Mouse (Mus musculus): ENCODE results near the gene Gm10974. TPM values are rescaled to one million over a fixed set of nuclear protein-coding genes. Genes with fewer than 3 reads are reported as not detected.

Gene Gm10974
- polyA plus RNA-seq, 1 experiment from 2014 or later: not detected

DNA sequence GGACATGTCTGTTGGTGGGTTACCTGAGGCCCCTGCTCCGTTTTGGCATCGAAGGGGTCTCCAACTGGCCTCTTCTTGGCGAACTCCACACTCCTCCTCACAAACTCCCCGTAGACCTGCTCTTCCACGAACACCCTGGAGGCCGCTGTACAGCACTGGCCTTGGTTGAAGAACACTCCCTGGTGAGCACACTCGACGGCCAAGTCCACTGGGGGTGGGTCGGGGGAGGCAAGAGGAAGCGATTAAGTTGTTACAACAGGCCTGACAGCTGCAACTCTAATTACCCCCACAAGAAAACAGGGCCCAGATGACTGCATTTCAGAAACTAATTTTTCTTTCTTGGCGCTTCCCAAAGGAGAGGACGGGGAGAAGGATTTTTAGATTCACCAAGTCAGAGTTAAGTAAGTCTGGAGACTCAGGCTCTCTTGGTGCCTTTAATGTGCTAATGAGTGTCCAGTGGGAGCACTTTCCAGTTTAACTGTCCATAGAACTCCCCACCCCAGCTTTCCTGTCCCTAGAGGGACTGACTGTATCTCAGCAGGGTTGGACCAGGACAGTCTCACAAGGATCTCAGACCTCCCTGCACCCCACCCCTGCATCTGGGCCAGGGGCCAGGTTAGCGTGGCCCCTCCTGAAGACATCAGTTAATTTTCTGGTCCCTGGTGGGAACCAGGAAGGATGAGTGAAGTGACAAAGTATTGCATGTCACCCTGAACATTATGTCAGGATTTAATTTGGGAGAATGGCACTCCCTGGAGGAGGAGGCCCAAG lies 40.4 kb downstream of the Gm10974 start:
- H3K9ac ChIP-seq: no peak overlapping the region
- H3K36me3 ChIP-seq: no peaks in the 10 kb centered on the region
- DNase-seq (no peak), ATAC-seq (ENCODE audit: low read depth) (no peak)
- H3K27me3 ChIP-seq: no peaks in the 10 kb centered on the region; the same call in 1 of the 2 replicates
- H3K9me3 ChIP-seq (replicated peaks): no peaks in the 10 kb centered on the region
- no peak overlapping the region for H3K4me2 ChIP-seq
- H3K4me1 ChIP-seq (replicated peaks): peaks cover 13% of the 10 kb centered on the region
- WGBS (ENCODE audit: insufficient replicate concordance): 49% methylated on average over 13 of the region's 13 CpGs
- no peak overlapping the region for H3K4me3 ChIP-seq (replicated peaks)
- H3K27ac ChIP-seq: no peak overlapping the region

DNA sequence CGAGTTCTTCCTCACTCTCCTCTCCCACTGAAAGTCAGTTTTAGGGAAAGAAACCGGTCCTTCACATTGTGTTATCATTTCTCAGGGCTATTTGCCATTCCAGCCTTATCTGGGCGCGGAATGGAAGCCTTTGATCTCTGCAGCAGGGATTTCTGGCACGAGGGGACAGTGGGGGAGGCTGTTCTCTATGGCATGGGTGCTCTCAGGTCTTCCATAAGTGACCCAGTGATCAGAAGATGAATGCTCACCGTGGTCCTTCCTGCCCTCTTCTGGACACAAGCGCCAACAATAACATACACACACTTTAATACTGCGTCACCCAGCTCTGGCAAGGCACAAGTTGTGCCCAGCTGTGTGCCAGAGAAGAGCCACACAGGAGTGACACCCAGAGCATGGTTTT lies 41.3 kb downstream of the Gm10974 start:
- no peak overlapping the region for H3K27ac ChIP-seq
- H3K9me3 ChIP-seq (replicated peaks): no peaks in the 10 kb centered on the region
- peaks cover 3% of the 10 kb centered on the region; the same call in 1 of the 2 replicates for H3K27me3 ChIP-seq
- no peak for ATAC-seq (ENCODE audit: low read depth)
- 52% methylated on average over 8 of the region's 8 CpGs for WGBS (ENCODE audit: insufficient replicate concordance)
- no peaks in the 10 kb centered on the region for H3K36me3 ChIP-seq
- no peak for DNase-seq
- H3K9ac ChIP-seq: no peak overlapping the region
- no peak overlapping the region for H3K4me3 ChIP-seq (replicated peaks)
- no peak overlapping the region for H3K4me2 ChIP-seq
- H3K4me1 ChIP-seq (replicated peaks): peaks cover 13% of the 10 kb centered on the region

DNA sequence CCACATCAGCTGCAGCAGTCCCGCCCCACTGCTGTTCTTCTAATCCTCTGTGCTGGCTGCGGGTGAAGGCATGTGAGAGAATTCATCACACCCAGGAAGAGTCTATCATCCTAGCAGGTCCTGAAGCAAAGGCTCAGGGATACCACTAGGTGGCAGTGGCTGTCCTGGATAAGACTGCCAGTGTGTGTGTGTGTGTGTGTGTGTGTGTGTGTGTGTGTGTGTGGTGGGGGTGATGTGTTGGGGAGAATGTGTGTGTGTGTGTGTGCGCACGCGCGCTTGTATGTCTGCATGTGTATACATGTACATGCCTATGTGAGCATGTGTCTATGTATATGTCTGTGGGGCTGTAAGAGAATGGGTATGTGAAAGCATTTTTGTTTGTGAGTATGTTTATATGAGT lies 43.7 kb downstream of the Gm10974 start:
- no peak overlapping the region for H3K4me2 ChIP-seq
- 0 out of 2 replicates have a peak, but pooled peaks cover 3% of the 10 kb centered on the region for H3K27me3 ChIP-seq
- ATAC-seq (ENCODE audit: low read depth): no peak
- peaks cover 13% of the 10 kb centered on the region for H3K4me1 ChIP-seq (replicated peaks)
- no peak overlapping the region for H3K9ac ChIP-seq
- 67% methylated on average over 6 of the region's 6 CpGs for WGBS (ENCODE audit: insufficient replicate concordance)
- no peak overlapping the region for H3K27ac ChIP-seq
- H3K36me3 ChIP-seq: no peaks in the 10 kb centered on the region
- no peaks in the 10 kb centered on the region for H3K9me3 ChIP-seq (replicated peaks)
- DNase-seq: no peak
- no peak overlapping the region for H3K4me3 ChIP-seq (replicated peaks)

DNA sequence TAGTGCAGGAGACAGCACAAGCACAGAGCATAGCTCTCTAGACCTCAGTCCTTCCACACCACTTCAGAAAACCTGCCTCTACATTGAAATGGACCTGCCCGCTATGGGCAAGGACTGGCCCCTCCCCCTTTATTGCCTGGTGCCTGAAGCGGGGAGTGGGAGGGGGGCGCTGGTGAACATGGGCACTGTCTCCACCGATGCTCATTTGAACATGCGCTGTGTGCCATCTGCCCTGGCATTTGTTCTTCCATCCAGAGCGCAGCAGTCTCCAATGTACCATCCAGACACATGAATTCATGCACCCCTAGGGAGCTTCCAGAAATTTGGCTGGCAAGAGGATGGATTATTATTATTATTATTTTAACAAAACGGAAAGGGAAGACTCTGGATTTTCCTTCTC lies 47.4 kb downstream of the Gm10974 start:
- H3K9me3 ChIP-seq (replicated peaks): no peaks in the 10 kb centered on the region
- no peak for DNase-seq
- H3K36me3 ChIP-seq: no peaks in the 10 kb centered on the region
- H3K4me1 ChIP-seq (replicated peaks): no peaks in the 10 kb centered on the region
- no peak overlapping the region for H3K4me3 ChIP-seq (replicated peaks)
- WGBS (ENCODE audit: insufficient replicate concordance): 68% methylated on average over 7 of the region's 7 CpGs
- peaks cover 5% of the 10 kb centered on the region; the same call in 1 of the 2 replicates for H3K27me3 ChIP-seq
- no peak overlapping the region for H3K4me2 ChIP-seq
- no peak overlapping the region for H3K9ac ChIP-seq
- no peak overlapping the region for H3K27ac ChIP-seq
- no peak for ATAC-seq (ENCODE audit: low read depth)

DNA sequence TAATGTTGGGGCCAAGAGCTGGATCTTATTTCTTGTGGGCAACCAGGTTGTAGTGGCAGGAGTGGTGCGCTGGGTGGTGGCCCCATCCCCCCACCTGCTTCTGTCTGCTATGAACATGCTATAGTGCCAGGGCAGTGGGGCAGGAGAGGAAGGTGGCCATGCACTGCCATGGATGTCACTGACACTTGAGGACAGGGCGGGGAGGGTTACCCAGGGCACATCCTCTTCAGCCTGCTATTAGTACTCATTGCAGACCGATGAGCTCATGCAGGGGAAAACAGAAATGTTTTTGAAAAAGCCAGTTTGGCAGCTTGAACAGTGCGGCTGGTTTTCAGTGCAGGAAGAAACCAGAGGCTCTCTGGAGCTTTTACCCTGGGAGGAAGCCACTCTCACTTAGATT lies 51.1 kb downstream of the Gm10974 start:
- Histone ChIP-seq H3K4me1 (replicated peaks) (no peaks in the 10 kb centered on the region), H3K9ac (no peak overlapping the region), H3K27ac (no peak overlapping the region), H3K4me3 (replicated peaks) (no peak overlapping the region), H3K4me2 (no peak overlapping the region), H3K27me3 (peaks cover 5% of the 10 kb centered on the region; the same call in 1 of the 2 replicates), H3K36me3 (no peaks in the 10 kb centered on the region), H3K9me3 (replicated peaks) (no peaks in the 10 kb centered on the region)
- ATAC-seq (ENCODE audit: low read depth) (no peak), DNase-seq (no peak)
- 62% methylated on average over 4 of the region's 4 CpGs for WGBS (ENCODE audit: insufficient replicate concordance)

DNA sequence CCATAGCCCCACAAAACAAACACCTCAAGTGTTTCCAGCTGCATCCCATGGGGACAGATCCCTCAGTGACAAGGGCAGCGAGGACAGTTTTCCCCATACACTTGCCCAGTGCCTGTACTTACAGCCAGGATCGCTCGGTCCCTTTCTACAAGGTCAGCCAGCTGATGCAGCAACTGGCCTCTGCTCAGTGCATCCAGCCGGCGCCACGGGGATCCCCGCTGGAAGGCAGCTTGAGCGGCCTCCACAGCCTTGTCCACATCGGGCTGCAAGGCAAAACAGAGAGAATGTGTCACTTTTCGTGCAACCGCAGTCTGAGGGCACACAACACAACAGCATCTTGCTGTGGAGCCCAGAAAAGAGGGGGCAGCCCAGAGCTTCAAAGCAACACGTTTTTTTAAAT lies 53.3 kb downstream of the Gm10974 start:
- Histone ChIP-seq H3K4me1 (replicated peaks) (no peaks in the 10 kb centered on the region), H3K9ac (no peak overlapping the region), H3K4me3 (replicated peaks) (no peak overlapping the region), H3K36me3 (no peaks in the 10 kb centered on the region), H3K9me3 (replicated peaks) (no peaks in the 10 kb centered on the region), H3K27ac (no peak overlapping the region), H3K4me2 (no peak overlapping the region), H3K27me3 (peaks cover 10% of the 10 kb centered on the region)
- 49% methylated on average over 12 of the region's 12 CpGs for WGBS (ENCODE audit: insufficient replicate concordance)
- no peak for DNase-seq
- ATAC-seq (ENCODE audit: low read depth): no peak

DNA sequence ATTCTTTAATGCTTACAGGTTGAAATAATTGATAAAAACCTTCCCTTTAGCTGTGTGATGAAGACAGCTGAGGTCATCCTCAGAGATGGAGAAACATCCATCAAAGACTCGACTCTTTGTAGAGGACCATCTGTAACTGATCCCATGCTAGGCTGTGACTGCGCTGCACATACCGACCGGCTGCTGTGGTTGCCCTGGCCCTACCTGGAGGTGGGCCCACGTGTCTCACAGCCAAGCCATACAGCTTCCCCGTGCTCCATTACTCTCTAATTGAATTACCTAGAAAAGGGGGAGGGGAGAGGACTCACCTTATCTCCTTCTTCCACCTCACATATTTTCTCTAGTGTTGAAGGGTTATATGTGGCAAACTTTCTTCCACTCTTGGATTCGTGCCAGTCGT lies 56.2 kb downstream of the Gm10974 start:
- Histone ChIP-seq H3K4me1 (replicated peaks) (peaks cover 2% of the 10 kb centered on the region), H3K4me3 (replicated peaks) (no peak overlapping the region), H3K9ac (no peak overlapping the region), H3K9me3 (replicated peaks) (no peaks in the 10 kb centered on the region), H3K27me3 (peaks cover 39% of the 10 kb centered on the region), H3K36me3 (no peaks in the 10 kb centered on the region), H3K4me2 (no peak overlapping the region), H3K27ac (no peak overlapping the region)
- WGBS (ENCODE audit: insufficient replicate concordance): 62% methylated on average over 8 of the region's 8 CpGs
- DNase-seq: no peak
- no peak for ATAC-seq (ENCODE audit: low read depth)

DNA sequence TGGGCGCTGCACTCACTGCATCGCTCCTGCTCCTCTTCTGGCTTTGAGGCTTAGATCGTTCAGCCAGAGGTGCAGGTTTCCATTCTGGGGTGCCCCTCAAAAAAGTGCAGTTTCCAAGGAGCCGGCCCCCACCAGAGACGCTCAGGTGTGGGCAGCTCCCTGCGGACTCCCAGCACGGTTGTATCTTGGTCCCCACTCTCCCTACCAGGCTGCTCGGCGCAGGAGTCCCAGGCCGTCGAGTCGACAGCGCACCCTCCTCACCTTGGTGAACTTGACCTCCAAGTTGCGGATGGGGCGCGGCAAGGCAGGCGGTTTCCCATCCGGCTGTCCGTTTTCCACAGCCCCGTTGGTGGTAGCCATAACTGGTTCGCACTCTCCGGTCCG lies 61.3 kb downstream of the Gm10974 start:
- Histone ChIP-seq H3K4me1 (replicated peaks) (peaks cover 10% of the 10 kb centered on the region), H3K4me2 (peak overlapping the region; percentile 61), H3K36me3 (no peaks in the 10 kb centered on the region), H3K4me3 (replicated peaks) (peak overlapping the region; percentile 36), H3K27me3 (peaks cover 63% of the 10 kb centered on the region), H3K27ac (no peak overlapping the region), H3K9me3 (replicated peaks) (no peaks in the 10 kb centered on the region), H3K9ac (no peak overlapping the region)
- DNase-seq: no peak
- no peak for ATAC-seq (ENCODE audit: low read depth)
- WGBS (ENCODE audit: insufficient replicate concordance): 3% methylated on average over 23 of the region's 23 CpGs

DNA sequence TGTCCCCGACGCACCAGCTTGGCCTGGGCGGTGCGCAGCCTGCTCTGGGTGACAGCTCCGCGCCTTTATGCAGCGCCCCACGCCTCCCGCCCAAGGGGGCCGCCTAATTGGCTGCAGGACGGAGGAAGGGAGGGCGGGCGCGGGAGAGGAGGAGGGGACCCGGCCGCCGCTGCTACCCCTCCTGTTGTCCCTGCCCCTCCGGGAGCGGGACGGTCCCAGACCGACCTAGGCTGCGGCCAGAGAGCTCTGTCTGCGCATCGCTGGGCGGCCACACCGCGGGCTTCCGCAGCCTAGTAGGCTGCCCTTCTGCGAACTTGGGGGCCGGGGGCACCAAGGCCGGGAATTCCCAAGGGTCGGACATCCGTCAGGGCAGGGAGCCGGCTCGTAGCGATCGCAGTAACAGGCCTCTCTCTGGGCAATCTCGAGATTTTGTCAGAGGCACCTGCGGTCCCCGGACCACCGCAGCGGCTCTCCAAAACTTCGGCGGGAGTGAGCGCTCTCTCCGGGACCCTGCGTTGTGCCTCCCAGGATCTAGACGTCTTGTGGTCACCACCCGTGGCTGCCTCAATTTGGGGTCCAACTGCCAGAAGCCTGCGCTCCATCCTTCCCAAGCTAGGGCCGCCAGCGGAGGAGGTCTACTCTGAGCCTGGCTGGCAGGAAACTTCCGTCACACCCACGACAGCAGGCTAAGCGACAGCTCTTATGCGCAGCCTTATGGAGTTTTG lies 61.9 kb downstream of the Gm10974 start, which contains the start of gene Aldh1a3:
Aldh1a3 (minus strand) TSS at position 81 of the 725 bp plus-strand sequence.
- Histone ChIP-seq H3K4me1 (replicated peaks) (peaks cover 10% of the 10 kb centered on the region), H3K27me3 (peaks cover 63% of the 10 kb centered on the region), H3K9me3 (replicated peaks) (no peaks in the 10 kb centered on the region), H3K36me3 (no peaks in the 10 kb centered on the region), H3K4me3 (replicated peaks) (peak within 1 kb of the TSS; percentile 36), H3K9ac (no peak within 1 kb of the TSS), H3K27ac (no peak within 1 kb of the TSS), H3K4me2 (peak within 1 kb of the TSS; percentile 61)
- no peak for DNase-seq
- peak; percentile 51; the same call in 1 of the 2 replicates for ATAC-seq (ENCODE audit: low read depth)
- under 1% methylated on average over 55 of the region's 56 CpGs for WGBS (ENCODE audit: insufficient replicate concordance)

DNA sequence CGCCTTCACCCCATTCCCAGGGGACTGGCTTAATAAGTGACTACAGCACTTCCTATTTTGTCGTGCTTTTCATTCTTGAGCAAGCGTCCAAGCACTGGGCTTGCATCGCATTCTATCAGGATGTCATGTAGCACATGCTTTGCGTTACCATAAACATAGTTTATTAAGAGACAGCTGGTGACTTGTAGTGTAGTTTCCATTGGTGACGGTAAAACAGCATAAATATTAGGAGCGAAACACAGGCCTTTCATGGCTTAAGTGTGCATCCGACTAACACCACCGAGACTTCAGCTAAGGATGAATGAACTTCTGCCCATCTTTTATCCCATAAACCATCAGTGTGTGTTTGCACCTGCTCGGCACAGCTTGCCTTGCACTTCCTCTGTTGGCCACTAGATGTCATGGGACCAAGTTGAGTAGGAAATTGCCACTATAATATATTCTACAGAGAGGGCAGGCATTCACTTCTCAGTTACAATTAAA lies 68.8 kb downstream of the Gm10974 start:
- Histone ChIP-seq H3K36me3 (no peaks in the 10 kb centered on the region), H3K4me1 (replicated peaks) (no peaks in the 10 kb centered on the region), H3K4me2 (no peak overlapping the region), H3K9ac (no peak overlapping the region), H3K27me3 (peaks cover 3% of the 10 kb centered on the region), H3K4me3 (replicated peaks) (no peak overlapping the region), H3K27ac (no peak overlapping the region), H3K9me3 (replicated peaks) (no peaks in the 10 kb centered on the region)
- DNase-seq: peak; percentile 18
- 38% methylated on average over 10 of the region's 10 CpGs for WGBS (ENCODE audit: insufficient replicate concordance)
- no peak for ATAC-seq (ENCODE audit: low read depth)
